Mouse (Mus musculus) brain, embryonic 14.5 days (tissue): ENCODE results near the gene Gm21190.
"Not testable (repeated sequence)": the region's sequence is repeated elsewhere in the genome, so short reads cannot be mapped to it uniquely, and the experiment has no call there.

Source experiments
- CTCF ChIP-seq: fragments of 200-500 bp; IDR thresholded peaks from 2 replicates; pipeline ENCODE4 v1.5.1; 2012; ENCODE audit warnings: inconsistent platforms, mild to moderate bottlenecking, moderate library complexity, borderline replicate concordance; ENCODE audit not compliant: insufficient read depth, insufficient read length; ENCODE audit errors: extremely low read depth
- POLR2A ChIP-seq: fragments of 200-500 bp; IDR thresholded peaks from 2 replicates; pipeline ENCODE4 v1.6.1; 2012; ENCODE audit warnings: mild to moderate bottlenecking, inconsistent platforms, borderline replicate concordance; ENCODE audit not compliant: poor library complexity, insufficient read depth, insufficient read length, severe bottlenecking; ENCODE audit errors: extremely low read depth

- not testable (repeated sequence) for TF ChIP-seq POLR2A, CTCF
Measured at GRCm38 (mm10) chr5:15483576-15483975, 45.4 kb downstream of the Gm21190 start.
